Mouse (Mus musculus): ENCODE measurements around the gene Olfr381. TPM values are rescaled to one million over a fixed set of nuclear protein-coding genes. Genes with fewer than 3 reads are reported as not detected.
"Not testable (repeated sequence)": the region's sequence is repeated elsewhere in the genome, so short reads cannot be mapped to it uniquely, and the experiment has no call there.

Olfr381 gene
- polyA plus RNA-seq (2012; rRNA removed) = not detected in 2 replicates

- no peak within 1 kb of the TSS for H3K27ac ChIP-seq (ENCODE audit: insufficient read depth, low read length)
- no peak for TF ChIP-seq CTCF (IDR thresholded peaks at IDR 0.05; ENCODE audit: extremely low read depth, insufficient read depth, low read length)
- no peak for TF ChIP-seq POLR2A (IDR thresholded peaks at IDR 0.05; ENCODE audit: extremely low read depth, insufficient read depth, low read length)
- no peaks in the 10 kb centered on the region for H3K4me1 ChIP-seq (ENCODE audit: control insufficient read depth, insufficient read depth, low read length)
- H3K4me3 ChIP-seq (ENCODE audit: insufficient read depth, low read length) = no peak within 1 kb of the TSS
Measured at GRCm38 (mm10) chr11:73491503-73491902, at the start of gene Olfr381. Olfr381 (minus strand) TSS chr11:73491603.

DNA sequence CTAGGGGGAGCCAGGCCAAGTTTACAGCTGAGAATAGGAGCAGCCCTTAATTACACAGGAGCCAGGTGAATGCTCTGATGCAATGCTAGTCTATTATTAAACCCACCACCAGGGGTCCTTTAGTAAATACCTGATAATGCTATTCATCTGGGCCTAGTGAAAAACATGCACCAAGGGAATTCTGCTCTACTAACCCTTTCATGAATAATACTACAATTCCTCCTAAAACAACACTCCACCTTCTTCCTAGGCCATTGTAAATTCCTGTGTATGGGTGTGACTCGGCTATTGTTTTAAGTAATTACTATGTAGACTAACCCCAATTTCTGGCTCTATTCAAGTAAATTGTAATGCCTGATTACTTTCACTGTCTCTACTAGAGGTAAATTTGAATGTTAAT is 37.6 kb upstream of the Olfr381 start:
- not testable (repeated sequence) for H3K4me1 ChIP-seq (ENCODE audit: control insufficient read depth, insufficient read depth, low read length); H3K4me3 ChIP-seq (ENCODE audit: insufficient read depth, low read length); H3K27ac ChIP-seq (ENCODE audit: insufficient read depth, low read length)

- TF ChIP-seq POLR2A (IDR thresholded peaks at IDR 0.05; ENCODE audit: extremely low read depth, insufficient read depth, low read length) (no peak), CTCF (IDR thresholded peaks at IDR 0.05; ENCODE audit: extremely low read depth, insufficient read depth, low read length) (no peak)
- H3K4me3 ChIP-seq (ENCODE audit: insufficient read depth, low read length) = no peak within 1 kb of the TSS
Measured at GRCm38 (mm10) chr11:73517097-73517496, 25.7 kb upstream of the Olfr381 start, which contains the start of gene Olfr382. Olfr382 (minus strand) TSS chr11:73517197.

DNA sequence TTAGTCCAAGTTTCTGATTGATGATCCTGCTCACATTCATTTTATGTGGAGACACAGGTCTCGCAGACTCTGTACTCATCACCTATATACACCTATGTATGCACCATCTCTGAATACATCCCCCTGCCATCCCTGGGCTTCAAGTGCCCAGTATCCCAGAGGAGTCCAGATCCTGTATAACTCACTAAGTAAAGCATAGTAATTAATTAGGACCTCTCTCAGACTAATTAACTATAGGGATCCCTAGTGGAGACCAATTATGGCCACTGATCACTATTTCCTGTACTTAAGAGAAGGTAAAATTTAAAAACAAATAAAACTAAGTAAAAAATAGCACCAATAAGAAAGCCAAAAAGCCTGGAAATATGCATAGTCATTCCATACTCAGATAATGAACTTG is 34.0 kb downstream of the Olfr381 start, which contains the start of gene Olfr380:
Gene Olfr380 (minus strand): TSS at position 101 of the 400 bp plus-strand sequence.
- no peak for TF ChIP-seq POLR2A (IDR thresholded peaks at IDR 0.05; ENCODE audit: extremely low read depth, insufficient read depth, low read length)
- no peak for TF ChIP-seq CTCF (IDR thresholded peaks at IDR 0.05; ENCODE audit: extremely low read depth, insufficient read depth, low read length)
- Histone ChIP-seq H3K27ac (ENCODE audit: insufficient read depth, low read length) (no peak within 1 kb of the TSS), H3K4me1 (ENCODE audit: control insufficient read depth, insufficient read depth, low read length) (no peaks in the 10 kb centered on the region), H3K4me3 (ENCODE audit: insufficient read depth, low read length) (no peak within 1 kb of the TSS)

More at GRCm38 (mm10) chr11:73517097-73517496, 25.7 kb upstream of the Olfr381 start, which contains the start of gene Olfr382:
- Histone ChIP-seq H3K4me1 (ENCODE audit: control insufficient read depth, insufficient read depth, low read length) (no peaks in the 10 kb centered on the region), H3K27ac (ENCODE audit: insufficient read depth, low read length) (no peak within 1 kb of the TSS)

Other genes with a start within 250 kb of the Olfr381 start
- gene Trpv3, start 224.2 kb downstream of the Olfr381 start, polyA plus RNA-seq (2012; rRNA removed) = 0.52 and 0.62 TPM in 2 replicates
- 29.5 and 34.3 TPM in 2 replicates for gene Aspa, start 162.0 kb downstream of the Olfr381 start, polyA plus RNA-seq (2012; rRNA removed)
- gene Gm49340, start 161.9 kb downstream of the Olfr381 start, polyA plus RNA-seq (2012; rRNA removed) = not detected in 2 replicates
- 0.08 and 0.13 TPM in 2 replicates for gene Spata22, start 161.9 kb downstream of the Olfr381 start, polyA plus RNA-seq (2012; rRNA removed)
- not detected in 2 replicates for gene Olfr20, start 140.8 kb downstream of the Olfr381 start, polyA plus RNA-seq (2012; rRNA removed)
- gene Olfr376, start 120.4 kb downstream of the Olfr381 start, polyA plus RNA-seq (2012; rRNA removed) = not detected in 2 replicates
- gene Olfr1, start 92.0 kb downstream of the Olfr381 start, polyA plus RNA-seq (2012; rRNA removed) = not detected in 2 replicates
- not detected in 2 replicates for gene Olfr378, start 63.1 kb downstream of the Olfr381 start, polyA plus RNA-seq (2012; rRNA removed)
- not detected in 2 replicates for gene Olfr380, start 34.1 kb downstream of the Olfr381 start, polyA plus RNA-seq (2012; rRNA removed)
- not detected in 2 replicates for gene Olfr382, start 25.6 kb upstream of the Olfr381 start, polyA plus RNA-seq (2012; rRNA removed)
- not detected in 2 replicates for gene Olfr385, start 101.4 kb upstream of the Olfr381 start, polyA plus RNA-seq (2012; rRNA removed)
- not detected in 2 replicates for gene Olfr384, start 107.0 kb upstream of the Olfr381 start, polyA plus RNA-seq (2012; rRNA removed)
- gene Zfp735, start 197.2 kb upstream of the Olfr381 start, polyA plus RNA-seq (2012; rRNA removed) = not detected in 2 replicates